Mouse (Mus musculus): Measurements from ENCODE around the gene Gjc3. TPM values are rescaled to one million over a fixed set of nuclear protein-coding genes. Genes with fewer than 3 reads are reported as not detected.

Gene Gjc3
- under 1 TPM in 1 of 2 experiments, not detected in 1; 0.01 TPM for polyA plus RNA-seq (2012; fragmentation: generic; extraction: Trizol)

DNA sequence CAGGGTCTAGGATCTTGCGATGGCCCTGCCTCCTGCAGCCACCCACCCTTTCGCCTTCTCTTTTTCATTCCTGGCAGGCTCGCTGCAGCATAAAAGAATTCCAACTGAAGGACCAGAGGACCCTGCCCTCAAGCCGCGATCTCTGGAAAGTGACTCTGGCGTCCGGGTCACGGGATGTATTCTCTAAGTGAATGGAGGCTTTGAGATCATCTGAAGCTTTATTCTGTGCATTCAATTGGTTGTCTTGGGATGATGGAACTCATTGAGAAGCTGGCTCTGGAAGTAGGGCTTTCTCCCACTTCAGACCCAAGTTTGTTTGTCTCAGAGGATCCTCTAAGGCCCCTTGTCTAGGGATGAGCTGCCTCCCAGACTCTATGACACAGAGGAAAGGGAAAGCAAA is at the start of gene Gjc3:
Gene Gjc3, minus strand, starts transcription at position 154 of the 400 bp plus-strand sequence.

DNA sequence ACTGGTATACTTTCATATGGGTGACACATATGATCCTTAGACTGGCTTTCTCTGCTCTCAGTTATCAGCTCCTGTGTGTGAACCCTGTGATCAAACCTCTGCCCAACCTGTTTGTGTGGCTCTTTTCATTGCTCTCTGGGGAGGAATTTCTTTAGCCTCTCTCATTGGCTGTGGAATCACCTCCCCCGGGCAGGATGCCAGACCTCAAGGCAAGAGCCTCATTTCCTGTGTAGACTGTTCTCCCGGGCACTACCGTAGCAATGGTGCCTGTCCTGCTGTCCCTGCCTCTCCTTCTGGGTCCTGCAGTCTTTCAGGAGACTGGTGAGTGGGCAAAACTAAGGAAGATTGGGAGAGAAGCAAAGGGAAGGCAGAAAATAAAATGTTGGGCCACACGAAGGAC is 18.4 kb upstream of the Gjc3 start, which contains the start of gene Azgp1:
Gene Azgp1, plus strand, starts transcription at position 221 of the 400 bp plus-strand sequence.

DNA sequence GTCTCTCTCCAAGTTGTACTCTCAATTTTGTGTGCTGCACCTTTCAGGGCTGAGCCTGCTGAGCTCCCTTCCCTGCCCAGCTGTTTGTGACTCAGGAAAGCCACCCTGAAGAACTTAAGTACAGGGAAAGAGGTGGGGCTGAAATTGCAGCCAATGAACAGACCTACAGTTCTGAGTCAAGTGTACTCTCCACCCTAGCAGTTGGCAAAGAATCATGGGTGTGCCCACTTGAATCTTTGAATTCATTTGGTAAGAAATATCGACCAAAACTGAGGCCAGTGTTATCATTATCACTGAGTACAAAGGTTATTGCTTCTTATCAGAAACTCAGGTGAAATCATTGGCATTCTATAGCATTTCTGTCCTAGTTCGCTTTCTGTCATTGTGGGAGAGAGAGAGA is 41.4 kb downstream of the Gjc3 start, which contains the start of gene Cyp3a13:
Gene Cyp3a13, minus strand, starts transcription at position 88 of the 400 bp plus-strand sequence.

Other genes starting within 250 kb of the Gjc3 start
- gene Nyap1, start 221.5 kb downstream of the Gjc3 start, polyA plus RNA-seq (2012; fragmentation: generic; extraction: Trizol) = 1 to 10 TPM; 1.7 to 6.6 TPM
- 10 to 100 TPM; 42.1 to 98.9 TPM for gene Tsc22d4, start 217.4 kb downstream of the Gjc3 start, polyA plus RNA-seq (2012; fragmentation: generic; extraction: Trizol)
- 10 to 100 TPM; 32.9 to 38.5 TPM for gene Ppp1r35, start 184.2 kb downstream of the Gjc3 start, polyA plus RNA-seq (2012; fragmentation: generic; extraction: Trizol)
- gene Mepce, start 175.4 kb downstream of the Gjc3 start, polyA plus RNA-seq (2012; fragmentation: generic; extraction: Trizol) = 10 to 100 TPM; 34.7 to 57.8 TPM
- gene Zcwpw1, start 175.3 kb downstream of the Gjc3 start, polyA plus RNA-seq (2012; fragmentation: generic; extraction: Trizol) = 1 to 10 TPM in 1 of 2 experiments, under 1 TPM in 1; 0.36 to 7.1 TPM
- gene Pilra, start 126.8 kb downstream of the Gjc3 start, polyA plus RNA-seq (2012; fragmentation: generic; extraction: Trizol) = not detected
- under 1 TPM in 1 of 2 experiments, not detected in 1; 0.15 TPM for gene Pilrb1, start 105.0 kb downstream of the Gjc3 start, polyA plus RNA-seq (2012; fragmentation: generic; extraction: Trizol)
- gene Pilrb2, start 91.3 kb downstream of the Gjc3 start, polyA plus RNA-seq (2012; fragmentation: generic; extraction: Trizol) = under 1 TPM in 1 of 2 experiments, not detected in 1; 0.04 TPM
- not detected for gene Cyp3a13, start 41.5 kb downstream of the Gjc3 start, polyA plus RNA-seq (2012; fragmentation: generic; extraction: Trizol)
- not detected for gene Azgp1, start 18.4 kb upstream of the Gjc3 start, polyA plus RNA-seq (2012; fragmentation: generic; extraction: Trizol)
- not detected for gene Smok3a, start 58.2 kb upstream of the Gjc3 start, polyA plus RNA-seq (2012; fragmentation: generic; extraction: Trizol)
- not detected for gene Smok3b, start 58.3 kb upstream of the Gjc3 start, polyA plus RNA-seq (2012; fragmentation: generic; extraction: Trizol)
- gene Smok3c, start 90.1 kb upstream of the Gjc3 start, polyA plus RNA-seq (2012; fragmentation: generic; extraction: Trizol) = not detected
- gene Zkscan1, start 122.0 kb upstream of the Gjc3 start, polyA plus RNA-seq (2012; fragmentation: generic; extraction: Trizol) = 1 to 10 TPM in 1 of 2 experiments, under 1 TPM in 1; 0.23 to 4.5 TPM
- gene Zscan21, start 153.8 kb upstream of the Gjc3 start, polyA plus RNA-seq (2012; fragmentation: generic; extraction: Trizol) = 10 to 100 TPM in 1 of 2 experiments, 1 to 10 TPM in 1; 1.8 to 19.0 TPM
- gene Zfp113, start 192.6 kb upstream of the Gjc3 start, polyA plus RNA-seq (2012; fragmentation: generic; extraction: Trizol) = 1 to 10 TPM in 1 of 2 experiments, under 1 TPM in 1; 0.56 to 3.5 TPM
- gene Cops6, start 198.0 kb upstream of the Gjc3 start, polyA plus RNA-seq (2012; fragmentation: generic; extraction: Trizol) = 100 to 1,000 TPM; 170 to 230 TPM
- 10 to 100 TPM in 1 of 2 experiments, 1 to 10 TPM in 1; 6.1 to 21.4 TPM for gene Ap4m1, start 208.9 kb upstream of the Gjc3 start, polyA plus RNA-seq (2012; fragmentation: generic; extraction: Trizol)
- gene Mcm7, start 209.3 kb upstream of the Gjc3 start, polyA plus RNA-seq (2012; fragmentation: generic; extraction: Trizol) = 100 to 1,000 TPM in 1 of 2 experiments, 10 to 100 TPM in 1; 61.2 to 191 TPM
- 10 to 100 TPM; 25.1 to 32.8 TPM for gene Taf6, start 224.4 kb upstream of the Gjc3 start, polyA plus RNA-seq (2012; fragmentation: generic; extraction: Trizol)
- gene Cnpy4, start 224.4 kb upstream of the Gjc3 start, polyA plus RNA-seq (2012; fragmentation: generic; extraction: Trizol) = 10 to 100 TPM in 1 of 2 experiments, 1 to 10 TPM in 1; 3.2 to 41.2 TPM
- gene Mblac1, start 231.2 kb upstream of the Gjc3 start, polyA plus RNA-seq (2012; fragmentation: generic; extraction: Trizol) = 1 to 10 TPM in 1 of 2 experiments, under 1 TPM in 1; 0.83 to 3.0 TPM

Data from C3H10T1/2 (cell line).